Mouse (Mus musculus): ENCODE results near the gene Mucl3. TPM values are rescaled to one million over a fixed set of nuclear protein-coding genes. Genes with fewer than 3 reads are reported as not detected.

The Mucl3 gene
- polyA plus RNA-seq (2015; fragmentation: Nextera tagmentation; extraction: Ambion mirVana) = 0.29 and 0.42 TPM in 2 replicates

DNA sequence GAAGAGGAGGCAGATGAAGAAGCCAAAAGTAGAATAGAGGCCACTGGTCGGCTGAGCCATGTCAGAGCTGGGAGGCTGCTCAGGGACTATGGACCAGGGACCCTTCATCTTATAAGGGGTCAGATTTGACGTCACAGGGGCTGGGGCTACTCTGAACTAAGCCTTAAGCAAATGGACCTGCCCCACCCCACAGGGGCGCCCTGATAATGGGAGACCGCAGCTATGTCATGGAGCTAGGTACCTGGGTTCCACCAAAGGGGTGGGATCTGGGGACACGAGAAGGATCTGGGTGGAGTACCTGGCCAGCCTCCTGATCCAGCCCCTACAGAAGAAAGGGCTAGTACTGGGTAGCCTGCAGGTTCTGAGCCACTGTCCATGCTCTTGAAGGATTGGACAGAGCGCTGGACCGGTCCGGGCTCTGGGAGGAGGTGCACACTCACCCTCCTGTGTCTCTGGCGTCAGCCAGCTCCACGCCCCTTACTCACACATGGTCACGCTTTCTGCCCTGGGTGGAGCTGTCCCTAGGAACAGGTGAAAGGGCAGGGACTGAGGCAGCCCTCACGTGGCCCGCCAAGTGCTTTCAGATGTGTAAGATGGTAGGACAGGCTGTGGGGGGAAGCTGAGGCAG is at the start of gene Mucl3:
Gene Mucl3 (minus strand): TSS at position 87 of the 628 bp plus-strand sequence.
- Histone ChIP-seq H3K4me3 (ENCODE audit: low read length) (no peak within 1 kb of the TSS), H3K27me3 (ENCODE audit: control insufficient read depth, insufficient read depth, low read length) (no peaks in the 10 kb centered on the region; the same call in 1 of the 2 replicates), H3K4me1 (ENCODE audit: control insufficient read depth, insufficient read depth, low read length) (peaks cover 7% of the 10 kb centered on the region; the same call in 1 of the 2 replicates), H3K9ac (ENCODE audit: low read length) (no peak within 1 kb of the TSS), H3K36me3 (ENCODE audit: control insufficient read depth, insufficient read depth) (no peaks in the 10 kb centered on the region), H3K9me3 (replicated peaks; ENCODE audit: control insufficient read depth, low read length) (no peaks in the 10 kb centered on the region), H3K27ac (ENCODE audit: low read length) (no peak within 1 kb of the TSS), H3K4me2 (ENCODE audit: low read depth, low read length) (no peak within 1 kb of the TSS)
- no peak for ATAC-seq (replicated peaks; ENCODE audit: extremely low read depth, insufficient read depth, low FRiP score)
- WGBS = 65% methylated on average over 13 of the region's 13 CpGs

DNA sequence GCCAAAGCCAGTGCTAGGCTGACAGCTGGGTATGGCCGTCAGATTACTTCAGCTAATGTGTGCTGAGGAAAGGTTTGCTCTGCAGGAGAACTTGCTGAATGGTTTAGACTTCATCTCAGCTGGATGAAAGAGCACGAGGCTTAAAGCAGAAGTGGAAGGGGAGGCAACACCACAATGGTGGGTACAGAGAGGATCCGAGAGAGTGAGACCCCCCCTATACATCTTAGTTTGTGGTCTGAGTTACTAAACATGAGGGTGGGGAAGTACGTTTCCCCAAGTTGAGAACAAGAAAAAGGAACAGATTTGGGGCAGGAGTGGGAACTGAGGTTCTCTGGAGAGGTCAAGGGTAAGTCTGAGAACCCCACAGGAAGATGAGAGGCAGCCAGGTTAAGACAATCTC is 48.9 kb upstream of the Mucl3 start:
- no peak overlapping the region for H3K4me2 ChIP-seq (ENCODE audit: low read depth, low read length)
- no peaks in the 10 kb centered on the region for H3K27me3 ChIP-seq (ENCODE audit: control insufficient read depth, insufficient read depth, low read length)
- ATAC-seq (replicated peaks; ENCODE audit: extremely low read depth, insufficient read depth, low FRiP score) = no peak
- no peak overlapping the region for H3K9ac ChIP-seq (ENCODE audit: low read length)
- H3K27ac ChIP-seq (ENCODE audit: low read length) = no peak overlapping the region
- H3K4me1 ChIP-seq (ENCODE audit: control insufficient read depth, insufficient read depth, low read length) = peaks cover 8% of the 10 kb centered on the region
- H3K36me3 ChIP-seq (ENCODE audit: control insufficient read depth, insufficient read depth) = peaks cover 68% of the 10 kb centered on the region
- WGBS = 78% methylated on average over 4 of the region's 4 CpGs
- no peak overlapping the region for H3K4me3 ChIP-seq (ENCODE audit: low read length)
- H3K9me3 ChIP-seq (replicated peaks; ENCODE audit: control insufficient read depth, low read length) = peaks cover 5% of the 10 kb centered on the region

DNA sequence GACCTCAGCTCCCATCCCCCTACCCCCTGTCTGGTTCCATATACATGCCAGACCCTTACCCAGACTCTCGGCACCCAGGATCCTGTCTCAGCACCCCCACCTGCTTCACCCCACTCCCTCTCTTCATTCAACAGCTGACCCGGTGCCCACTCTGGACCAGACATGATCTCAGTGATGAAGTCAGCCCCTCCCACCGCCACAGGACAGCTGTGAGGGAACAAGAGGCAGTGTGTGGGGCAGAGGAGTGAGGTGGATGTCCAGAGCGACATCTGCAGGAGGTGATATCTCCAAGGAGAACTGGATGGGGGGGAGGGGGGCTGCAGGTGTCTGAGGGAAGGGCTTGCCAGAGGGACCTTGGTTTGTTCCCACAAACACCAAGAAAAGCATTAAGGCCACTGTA is 48.3 kb upstream of the Mucl3 start:
- H3K4me2 ChIP-seq (ENCODE audit: low read depth, low read length) = no peak overlapping the region
- WGBS = 72% methylated on average over 4 of the region's 4 CpGs

DNA sequence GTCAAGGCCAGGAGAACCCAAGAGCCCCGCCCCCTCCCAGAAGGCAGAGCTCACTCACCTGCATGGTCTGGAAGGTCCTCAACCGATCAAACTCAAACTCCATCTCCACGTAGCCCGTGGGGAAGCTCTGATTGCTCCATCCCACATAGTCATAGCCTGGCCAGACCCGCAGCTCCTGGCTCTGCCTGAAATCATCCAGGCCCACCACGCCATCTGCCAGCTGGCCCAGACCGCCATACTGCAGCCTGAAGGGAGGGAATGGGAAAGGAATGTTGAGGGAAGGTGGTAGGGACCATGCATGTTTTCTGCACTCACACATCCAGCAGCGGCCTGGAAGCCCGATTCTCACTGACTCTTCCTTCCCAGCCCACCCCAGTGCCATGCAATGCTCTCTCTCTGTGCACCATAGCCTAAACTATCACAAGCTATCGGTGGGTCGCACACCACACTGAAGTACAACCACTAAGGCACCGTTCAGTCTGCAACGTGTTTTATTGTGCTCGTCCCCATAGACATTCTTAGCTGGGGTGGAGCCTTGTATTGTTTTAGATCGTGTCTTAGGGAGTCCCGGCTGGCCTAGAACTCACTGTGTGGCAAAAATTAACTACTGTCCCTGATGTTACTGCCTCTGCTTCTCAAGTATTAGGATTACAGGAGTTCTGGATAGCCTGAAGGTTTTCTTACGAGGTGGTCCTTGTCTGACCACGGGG is 46.6 kb upstream of the Mucl3 start:
- no peak overlapping the region for H3K9ac ChIP-seq (ENCODE audit: low read length)
- no peak overlapping the region for H3K27ac ChIP-seq (ENCODE audit: low read length)
- H3K4me2 ChIP-seq (ENCODE audit: low read depth, low read length) = no peak overlapping the region
- no peaks in the 10 kb centered on the region for H3K4me1 ChIP-seq (ENCODE audit: control insufficient read depth, insufficient read depth, low read length)
- 86% methylated on average over 18 of the region's 18 CpGs for WGBS
- peaks cover 73% of the 10 kb centered on the region for H3K36me3 ChIP-seq (ENCODE audit: control insufficient read depth, insufficient read depth)
- ATAC-seq (replicated peaks; ENCODE audit: extremely low read depth, insufficient read depth, low FRiP score) = no peak
- no peak overlapping the region for H3K4me3 ChIP-seq (ENCODE audit: low read length)
- H3K27me3 ChIP-seq (ENCODE audit: control insufficient read depth, insufficient read depth, low read length) = no peaks in the 10 kb centered on the region
- peaks cover 2% of the 10 kb centered on the region; the same call in 1 of the 2 replicates for H3K9me3 ChIP-seq (replicated peaks; ENCODE audit: control insufficient read depth, low read length)

More for the DNA sequence above, 48.3 kb upstream of the Mucl3 start:
- Histone ChIP-seq H3K4me1 (ENCODE audit: control insufficient read depth, insufficient read depth, low read length) (peaks cover 3% of the 10 kb centered on the region), H3K27ac (ENCODE audit: low read length) (no peak overlapping the region), H3K4me3 (ENCODE audit: low read length) (no peak overlapping the region), H3K9ac (ENCODE audit: low read length) (no peak overlapping the region), H3K9me3 (replicated peaks; ENCODE audit: control insufficient read depth, low read length) (peaks cover 5% of the 10 kb centered on the region), H3K27me3 (ENCODE audit: control insufficient read depth, insufficient read depth, low read length) (no peaks in the 10 kb centered on the region), H3K36me3 (ENCODE audit: control insufficient read depth, insufficient read depth) (peaks cover 71% of the 10 kb centered on the region)
- ATAC-seq (replicated peaks; ENCODE audit: extremely low read depth, insufficient read depth, low FRiP score) = no peak

GRCm38 (mm10) chr17:35688347-35689175 is 45.1 kb upstream of the Mucl3 start:
- peaks cover 82% of the 10 kb centered on the region for H3K36me3 ChIP-seq (ENCODE audit: control insufficient read depth, insufficient read depth)
- no peaks in the 10 kb centered on the region for H3K4me1 ChIP-seq (ENCODE audit: control insufficient read depth, insufficient read depth, low read length)
- no peak overlapping the region for H3K4me2 ChIP-seq (ENCODE audit: low read depth, low read length)
- no peak overlapping the region for H3K27ac ChIP-seq (ENCODE audit: low read length)
- 0 out of 2 replicates have a peak, but pooled peaks have one; percentile 33 for ATAC-seq (replicated peaks; ENCODE audit: extremely low read depth, insufficient read depth, low FRiP score)
- no peaks in the 10 kb centered on the region for H3K27me3 ChIP-seq (ENCODE audit: control insufficient read depth, insufficient read depth, low read length)
- H3K4me3 ChIP-seq (ENCODE audit: low read length) = no peak overlapping the region
- no peak overlapping the region for H3K9ac ChIP-seq (ENCODE audit: low read length)
- H3K9me3 ChIP-seq (replicated peaks; ENCODE audit: control insufficient read depth, low read length) = no peaks in the 10 kb centered on the region
- WGBS = 80% methylated on average over 25 of the region's 25 CpGs

DNA sequence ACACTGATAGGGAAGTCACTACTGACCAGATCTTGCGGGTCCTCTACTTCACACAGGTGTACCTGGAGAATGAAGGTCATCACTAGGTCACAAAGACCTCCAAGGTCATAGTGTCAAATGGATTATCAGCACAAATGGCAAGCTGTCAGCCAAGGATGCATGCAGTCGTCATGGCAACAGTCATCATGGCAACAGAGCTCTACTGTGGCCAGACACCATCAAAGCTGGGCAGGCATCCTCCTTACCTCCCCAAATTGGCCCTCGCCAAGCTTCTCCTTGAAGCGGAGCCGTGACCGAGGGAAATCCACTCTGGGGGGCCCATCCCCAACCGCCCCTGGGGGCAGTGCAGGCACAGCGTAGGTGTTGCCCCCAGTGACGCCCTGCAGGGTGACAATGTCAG is 41.6 kb upstream of the Mucl3 start:
- no peaks in the 10 kb centered on the region for H3K9me3 ChIP-seq (replicated peaks; ENCODE audit: control insufficient read depth, low read length)
- no peaks in the 10 kb centered on the region for H3K4me1 ChIP-seq (ENCODE audit: control insufficient read depth, insufficient read depth, low read length)
- no peak overlapping the region for H3K9ac ChIP-seq (ENCODE audit: low read length)
- no peak overlapping the region for H3K4me3 ChIP-seq (ENCODE audit: low read length)
- no peak overlapping the region for H3K4me2 ChIP-seq (ENCODE audit: low read depth, low read length)
- ATAC-seq (replicated peaks; ENCODE audit: extremely low read depth, insufficient read depth, low FRiP score) = no peak
- 68% methylated on average over 9 of the region's 9 CpGs for WGBS
- no peaks in the 10 kb centered on the region for H3K27me3 ChIP-seq (ENCODE audit: control insufficient read depth, insufficient read depth, low read length)
- no peak overlapping the region for H3K27ac ChIP-seq (ENCODE audit: low read length)
- H3K36me3 ChIP-seq (ENCODE audit: control insufficient read depth, insufficient read depth) = peaks cover 67% of the 10 kb centered on the region

- no peaks in the 10 kb centered on the region for H3K9me3 ChIP-seq (replicated peaks; ENCODE audit: control insufficient read depth, low read length)
- 81% methylated on average over 13 of the region's 13 CpGs for WGBS
- H3K27me3 ChIP-seq (ENCODE audit: control insufficient read depth, insufficient read depth, low read length) = no peaks in the 10 kb centered on the region
- H3K9ac ChIP-seq (ENCODE audit: low read length) = no peak overlapping the region
- ATAC-seq (replicated peaks; ENCODE audit: extremely low read depth, insufficient read depth, low FRiP score) = no peak
- H3K4me2 ChIP-seq (ENCODE audit: low read depth, low read length) = no peak overlapping the region
- H3K27ac ChIP-seq (ENCODE audit: low read length) = no peak overlapping the region
- peaks cover 39% of the 10 kb centered on the region for H3K36me3 ChIP-seq (ENCODE audit: control insufficient read depth, insufficient read depth)
- H3K4me1 ChIP-seq (ENCODE audit: control insufficient read depth, insufficient read depth, low read length) = no peaks in the 10 kb centered on the region
- H3K4me3 ChIP-seq (ENCODE audit: low read length) = no peak overlapping the region
Observed at GRCm38 (mm10) chr17:35681986-35682385, 38.5 kb upstream of the Mucl3 start.

GRCm38 (mm10) chr17:35680591-35680990 is 37.1 kb upstream of the Mucl3 start:
- H3K27me3 ChIP-seq (ENCODE audit: control insufficient read depth, insufficient read depth, low read length) = no peaks in the 10 kb centered on the region
- no peaks in the 10 kb centered on the region for H3K4me1 ChIP-seq (ENCODE audit: control insufficient read depth, insufficient read depth, low read length)
- no peaks in the 10 kb centered on the region for H3K9me3 ChIP-seq (replicated peaks; ENCODE audit: control insufficient read depth, low read length)
- H3K27ac ChIP-seq (ENCODE audit: low read length) = no peak overlapping the region
- no peak overlapping the region for H3K4me2 ChIP-seq (ENCODE audit: low read depth, low read length)
- 53% methylated on average over 6 of the region's 6 CpGs for WGBS
- no peak; the same call in 1 of the 2 replicates for ATAC-seq (replicated peaks; ENCODE audit: extremely low read depth, insufficient read depth, low FRiP score)
- peaks cover 29% of the 10 kb centered on the region for H3K36me3 ChIP-seq (ENCODE audit: control insufficient read depth, insufficient read depth)
- H3K9ac ChIP-seq (ENCODE audit: low read length) = no peak overlapping the region
- H3K4me3 ChIP-seq (ENCODE audit: low read length) = no peak overlapping the region
